Mouse (Mus musculus) hindbrain, embryonic 11.5 days (tissue): ENCODE measurements around the gene Rapgef2. TPM values are rescaled to one million over a fixed set of nuclear protein-coding genes. Genes with fewer than 3 reads are reported as not detected.

Source experiments
- ATAC-seq: fragments of 200-750 bp; cut with Nextera tagmentation; 2 replicates; pipeline ENCODE4 v1.8.0; 2017; ENCODE audit warnings: mild to moderate bottlenecking, moderate TSS enrichment, moderate library complexity; ENCODE audit not compliant: low FRiP score
- DNase-seq: peaks from one replicate; pipeline ENCODE4 v3.0.0-alpha.2; 2015; ENCODE audit warnings: low spot score
- H3K27ac ChIP-seq: fragments of 300-500 bp; sonication (generic); 2 replicates; pipeline ENCODE4 v1.5.1; 2014; ENCODE audit warnings: mild to moderate bottlenecking, low read depth, low read length
- H3K27me3 ChIP-seq: fragments of 300-500 bp; sonication (generic); 2 replicates; pipeline ENCODE4 v1.6.1; 2014; ENCODE audit warnings: mild to moderate bottlenecking, low read length, moderate library complexity, mixed read lengths; ENCODE audit not compliant: control insufficient read depth, insufficient read depth
- H3K36me3 ChIP-seq: fragments of 300-500 bp; sonication (generic); 2 replicates; pipeline ENCODE4 v1.6.1; 2014; ENCODE audit warnings: mild to moderate bottlenecking, low read length, moderate library complexity, mixed read lengths; ENCODE audit not compliant: control insufficient read depth, insufficient read depth
- H3K4me1 ChIP-seq: fragments of 300-500 bp; sonication (generic); replicated peaks from 2 replicates; pipeline ENCODE4 v1.6.1; 2014; ENCODE audit warnings: low read length, mixed read lengths; ENCODE audit not compliant: control insufficient read depth, insufficient read depth
- H3K4me2 ChIP-seq: fragments of 300-500 bp; sonication (generic); replicated peaks from 2 replicates; pipeline ENCODE4 v1.6.1; 2014; ENCODE audit warnings: mild to moderate bottlenecking, low read depth, low read length
- H3K4me3 ChIP-seq: fragments of 300-500 bp; sonication (generic); 2 replicates; pipeline ENCODE4 v1.5.1; 2014; ENCODE audit warnings: low read depth, low read length
- H3K9ac ChIP-seq: fragments of 300-500 bp; sonication (generic); 2 replicates; pipeline ENCODE4 v1.6.1; 2014; ENCODE audit warnings: low read depth, low read length
- H3K9me3 ChIP-seq: fragments of 300-500 bp; sonication (generic); 2 replicates; pipeline ENCODE4 v1.6.1; 2016; ENCODE audit warnings: low read length; ENCODE audit not compliant: control insufficient read depth
- WGBS: fragments of 180-500 bp; shearing (Covaris S2); extraction: QIAGEN DNeasy Blood & Tissue Kit; methylation state at CpG from one replicate; pipeline ENCODE4 v1.1.7; 2014; 5-methylcytosine and 5-hydroxymethylcytosine counted together
- polyA plus RNA-seq: library from polyadenylated mRNA; unstranded; fragments of >200 nt; fragmentation: Nextera tagmentation; extraction: Ambion mirVana; gene quantifications from 2 replicates; pipeline ENCODE4 v1.2.1, GENCODE M21; 2014

Gene Rapgef2
- polyA plus RNA-seq, 1 experiment from 2014 or later: 8.1 TPM

DNA sequence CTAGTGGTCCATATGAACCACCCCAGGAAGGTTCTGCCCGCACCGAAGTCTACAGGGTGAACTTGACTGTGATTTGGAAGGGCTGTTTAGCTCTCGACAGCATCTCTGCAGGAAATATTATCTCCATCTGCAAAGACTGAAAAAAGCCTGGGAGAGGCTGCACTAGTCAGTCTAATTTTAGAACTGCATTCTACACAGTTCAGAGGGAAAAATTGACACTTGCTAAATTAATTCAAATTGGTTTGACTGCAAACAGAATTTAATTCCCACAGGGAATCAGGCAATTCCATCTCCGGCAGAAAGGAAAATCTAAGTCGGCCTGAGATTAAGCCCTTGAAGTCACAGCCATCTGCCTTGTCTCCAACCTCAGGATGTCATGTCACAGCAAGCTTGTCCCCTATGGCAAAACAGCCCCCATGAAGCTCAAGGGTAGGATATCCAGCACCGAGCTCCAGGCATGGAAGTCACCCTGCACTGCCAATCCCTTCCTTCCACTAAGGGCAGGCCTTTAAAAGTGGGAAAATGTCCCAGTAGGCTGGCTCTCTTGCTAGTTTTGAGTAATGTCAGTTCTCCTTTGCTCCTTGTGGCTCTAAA is 262.5 kb downstream of the Rapgef2 start:
- no peaks in the 10 kb centered on the region for H3K36me3 ChIP-seq
- no peaks in the 10 kb centered on the region for H3K27me3 ChIP-seq
- no peak for DNase-seq
- H3K9ac ChIP-seq: no peak overlapping the region
- no peaks in the 10 kb centered on the region for H3K9me3 ChIP-seq
- H3K4me2 ChIP-seq: no peak overlapping the region
- no peak overlapping the region for H3K27ac ChIP-seq
- H3K4me3 ChIP-seq: no peak overlapping the region
- 76% methylated on average over 6 of the region's 6 CpGs for WGBS
- ATAC-seq: no peak
- H3K4me1 ChIP-seq: no peaks in the 10 kb centered on the region

DNA sequence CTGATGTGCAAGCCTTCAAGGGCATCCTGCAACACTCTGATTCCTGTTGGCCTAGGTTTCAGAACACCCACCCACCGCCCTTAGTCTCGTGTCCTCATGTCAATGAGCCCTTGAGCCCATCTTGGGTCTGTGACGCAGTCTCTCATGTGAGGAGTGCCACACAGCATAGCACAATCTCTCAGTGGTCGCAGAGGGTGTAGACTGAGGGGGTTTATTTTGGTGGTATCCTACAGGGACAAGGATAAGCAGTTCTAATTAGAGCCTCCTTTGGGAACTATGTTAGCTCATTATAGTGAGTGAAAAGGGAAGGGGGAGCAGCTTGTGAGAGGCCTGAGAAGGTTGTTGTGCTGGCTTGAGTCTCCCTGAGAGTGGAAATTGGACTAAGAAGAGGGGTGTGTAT is 263.6 kb downstream of the Rapgef2 start:
- no peaks in the 10 kb centered on the region for H3K4me1 ChIP-seq
- 90% methylated on average over 4 of the region's 4 CpGs for WGBS

DNA sequence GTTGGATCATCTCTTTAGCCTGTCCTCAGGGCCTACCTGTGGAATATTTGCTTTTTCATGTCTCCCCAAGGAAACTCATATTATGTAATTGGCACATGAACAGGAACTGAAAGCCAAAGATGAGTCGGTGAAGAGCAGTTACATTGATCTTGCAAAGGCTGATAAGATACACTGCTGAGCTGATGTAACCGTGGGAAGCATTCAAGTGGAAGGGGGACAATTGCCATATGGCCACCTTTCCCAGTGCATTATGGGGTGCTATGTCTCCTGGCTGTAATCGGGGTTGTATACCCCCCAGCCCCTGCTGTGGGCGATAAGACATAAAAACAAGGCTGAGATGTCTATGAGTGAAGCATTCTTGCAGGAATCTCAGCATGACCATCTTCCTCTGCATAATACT is 268.9 kb downstream of the Rapgef2 start:
- no peak for DNase-seq
- H3K27me3 ChIP-seq: no peaks in the 10 kb centered on the region
- 89% methylated on average over 4 of the region's 4 CpGs for whole genome bisulfite sequencing
- no peaks in the 10 kb centered on the region for H3K36me3 ChIP-seq
- H3K4me2 ChIP-seq: no peak overlapping the region
- H3K9me3 ChIP-seq: no peaks in the 10 kb centered on the region
- ATAC-seq: no peak
- H3K4me1 ChIP-seq: no peaks in the 10 kb centered on the region
- no peak overlapping the region for H3K4me3 ChIP-seq
- H3K27ac ChIP-seq: no peak overlapping the region
- H3K9ac ChIP-seq: no peak overlapping the region

More for the DNA sequence above, 263.6 kb downstream of the Rapgef2 start:
- no peaks in the 10 kb centered on the region for H3K9me3 ChIP-seq
- no peaks in the 10 kb centered on the region for H3K27me3 ChIP-seq
- no peak for ATAC-seq
- no peak overlapping the region for H3K4me3 ChIP-seq
- H3K27ac ChIP-seq: no peak overlapping the region
- no peak for DNase-seq
- no peaks in the 10 kb centered on the region for H3K36me3 ChIP-seq
- H3K4me2 ChIP-seq: no peak overlapping the region
- H3K9ac ChIP-seq: no peak overlapping the region

DNA sequence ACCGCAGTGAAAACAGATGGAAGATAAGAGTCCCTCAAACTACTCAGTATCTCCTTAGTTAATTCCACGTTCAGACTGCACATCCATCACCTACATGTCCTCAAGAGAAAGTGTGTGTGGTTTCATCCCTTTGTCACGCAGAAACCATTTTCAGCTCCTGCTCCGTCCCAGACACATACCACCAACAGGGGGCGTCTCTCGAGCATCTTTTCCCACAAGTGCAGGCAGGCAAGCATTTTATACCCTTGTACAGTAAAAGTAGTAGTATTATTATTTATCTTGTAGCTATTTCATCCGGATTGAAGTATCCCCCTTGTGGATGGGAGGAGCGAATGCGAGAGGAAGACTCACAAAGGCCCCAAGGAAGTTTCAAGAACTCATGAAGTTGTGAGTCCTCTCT is 269.5 kb downstream of the Rapgef2 start:
- no peak for ATAC-seq

DNA sequence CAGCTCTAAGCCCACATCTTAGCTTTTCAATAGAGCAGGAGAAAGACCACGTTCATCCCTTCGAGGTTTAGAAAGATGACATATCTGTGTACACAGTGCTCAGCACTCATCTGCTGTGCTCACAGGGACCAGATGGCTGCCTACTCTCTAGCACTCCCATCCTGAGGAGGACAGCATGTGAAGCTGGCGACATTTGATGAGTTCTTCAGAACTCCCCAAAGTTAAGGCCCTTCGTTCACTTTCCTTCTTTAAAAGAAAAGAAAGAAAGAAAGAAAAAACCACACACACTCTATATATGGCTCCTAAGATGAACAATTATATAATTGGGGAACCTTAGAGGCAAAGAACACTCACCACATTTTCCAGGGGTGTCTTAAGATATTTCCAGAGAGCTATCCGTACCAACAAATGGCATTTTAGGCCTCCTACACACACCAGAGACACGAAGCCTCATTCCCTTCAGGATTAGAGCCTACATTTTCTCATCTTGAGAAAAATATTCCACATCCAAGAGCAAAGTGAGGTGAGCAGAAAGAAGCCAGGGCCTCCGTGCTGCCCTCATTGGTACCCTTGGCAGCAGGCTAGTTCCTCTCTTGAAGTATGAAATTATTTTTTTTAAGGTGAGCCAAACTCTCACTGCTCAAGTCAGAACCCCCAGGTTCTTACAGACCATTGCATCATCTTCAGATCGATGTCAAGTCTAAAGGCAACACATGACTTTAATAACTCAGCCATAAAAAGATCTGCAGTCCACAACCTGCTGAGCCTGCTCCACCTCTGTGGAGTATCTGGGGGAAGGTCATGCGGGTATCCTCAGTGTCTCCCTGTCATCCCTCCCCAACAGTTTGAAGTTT is 270.5 kb downstream of the Rapgef2 start:
- no peaks in the 10 kb centered on the region for H3K36me3 ChIP-seq
- no peak overlapping the region for H3K9ac ChIP-seq
- no peak for DNase-seq
- no peak overlapping the region for H3K4me3 ChIP-seq
- H3K9me3 ChIP-seq: no peaks in the 10 kb centered on the region
- no peaks in the 10 kb centered on the region for H3K27me3 ChIP-seq
- no peaks in the 10 kb centered on the region for H3K4me1 ChIP-seq
- WGBS: 88% methylated on average over 9 of the region's 9 CpGs
- ATAC-seq: no peak
- H3K27ac ChIP-seq: no peak overlapping the region
- H3K4me2 ChIP-seq: no peak overlapping the region

More for the DNA sequence above, 269.5 kb downstream of the Rapgef2 start:
- no peak for DNase-seq
- Histone ChIP-seq H3K4me2 (no peak overlapping the region), H3K27ac (no peak overlapping the region), H3K36me3 (no peaks in the 10 kb centered on the region), H3K4me1 (no peaks in the 10 kb centered on the region), H3K27me3 (no peaks in the 10 kb centered on the region), H3K9ac (no peak overlapping the region), H3K4me3 (no peak overlapping the region), H3K9me3 (no peaks in the 10 kb centered on the region)
- WGBS: 87% methylated on average over 9 of the region's 9 CpGs

Other genes starting within 250 kb of the Rapgef2 start
- gene Gm17359, start 50.1 kb upstream of the Rapgef2 start, polyA plus RNA-seq: not detected in 2 replicates